Mouse (Mus musculus) Muller cell, postnatal 12 days (primary cell): ENCODE data around the gene Ttc25.
A peak's percentile ranks its signal among the peaks of the same experiment; 100 is the strongest.

Source experiments
- DNase-seq: peaks from one replicate; pipeline ENCODE4 v3.0.0-alpha.2; 2015; ENCODE audit errors: inconsistent ontology term

Ttc25 gene

GRCm38 (mm10) chr11:100544832-100545745 lies at the start of gene Ttc25:
Gene Ttc25 (plus strand): TSS chr11:100545607.
- peak; percentile 96 for DNase-seq

GRCm38 (mm10) chr11:100500241-100500640 lies 45.2 kb upstream of the Ttc25 start:
- DNase-seq: no peak

DNA sequence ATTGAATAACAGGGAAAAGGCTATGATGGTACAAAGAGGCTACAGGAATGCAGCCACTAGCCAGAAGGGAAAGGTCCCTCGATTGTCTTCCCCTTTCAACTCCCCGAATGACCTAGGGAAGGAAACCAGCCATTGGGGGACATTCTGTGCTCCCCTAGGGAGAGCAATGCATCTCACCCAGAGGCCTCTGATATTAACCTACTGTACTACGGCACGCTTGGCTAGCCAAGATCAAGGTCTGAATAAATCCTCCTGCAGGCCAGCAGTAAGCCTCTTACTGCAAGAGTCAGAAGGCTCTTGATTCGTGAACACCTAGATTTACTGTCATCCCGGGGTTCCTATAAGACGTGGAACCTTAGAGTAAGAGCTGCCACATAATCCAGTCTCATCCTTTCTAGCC lies 44.8 kb upstream of the Ttc25 start:
- DNase-seq: no peak

GRCm38 (mm10) chr11:100501321-100501720 lies 44.1 kb upstream of the Ttc25 start:
- DNase-seq: no peak

DNA sequence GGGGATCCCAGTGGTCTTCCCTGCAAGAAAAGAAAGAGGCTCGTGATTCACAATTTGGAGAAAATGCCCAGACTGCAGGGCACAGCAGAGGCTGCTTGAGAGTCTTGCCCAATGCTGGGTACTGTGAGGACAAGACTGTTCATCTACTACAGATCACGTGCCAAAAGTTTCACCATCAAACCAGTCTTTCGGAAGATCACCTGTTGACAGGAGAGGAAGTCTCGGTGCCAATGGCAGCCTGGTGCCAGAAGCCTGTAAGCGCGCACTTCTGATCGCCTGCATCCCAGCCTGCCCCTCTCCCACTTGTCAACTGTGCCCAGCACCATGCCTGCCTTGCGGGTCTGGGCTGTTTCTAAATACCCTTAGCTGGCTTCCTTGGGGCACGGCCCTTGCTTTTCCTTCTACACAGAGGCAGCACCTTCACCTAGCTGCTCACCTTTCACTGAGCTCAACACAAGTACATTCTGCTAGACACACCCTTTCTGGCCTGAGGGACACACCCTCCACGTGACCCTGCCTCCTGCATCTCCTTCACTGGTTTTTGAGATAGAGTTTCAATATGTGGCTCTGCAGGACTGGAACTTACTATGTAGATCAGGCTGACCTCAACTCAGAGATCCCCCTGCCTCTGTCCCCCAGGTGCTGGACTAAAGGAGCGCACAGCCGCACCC lies 40.3 kb upstream of the Ttc25 start:
- no peak for DNase-seq

- no peak for DNase-seq
Observed at GRCm38 (mm10) chr11:100505997-100506396, 39.4 kb upstream of the Ttc25 start.

- no peak for DNase-seq
Observed at GRCm38 (mm10) chr11:100510556-100510955, 34.9 kb upstream of the Ttc25 start.

- no peak for DNase-seq
Observed at GRCm38 (mm10) chr11:100512384-100512783, 33.0 kb upstream of the Ttc25 start.

GRCm38 (mm10) chr11:100513716-100514115 lies 31.7 kb upstream of the Ttc25 start:
- DNase-seq: no peak

DNA sequence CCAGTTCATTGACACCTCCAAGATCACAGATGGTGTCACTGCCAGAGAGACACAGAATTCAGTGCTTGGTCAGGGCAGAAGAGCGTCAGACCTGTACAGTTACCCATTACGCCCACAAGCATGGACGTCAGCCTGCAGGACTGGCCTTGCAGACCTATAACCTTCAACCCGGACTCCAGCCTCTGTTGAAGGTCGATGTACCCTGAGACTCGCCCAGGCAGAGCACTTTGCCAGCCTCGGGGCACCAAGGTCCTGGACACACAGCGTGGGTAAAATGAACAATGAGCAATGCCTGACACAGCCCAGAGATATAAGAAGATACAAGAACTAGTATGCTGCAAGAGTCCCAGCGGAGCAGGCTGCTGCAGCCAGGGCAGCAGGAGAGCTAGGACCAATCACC lies 30.3 kb upstream of the Ttc25 start:
- DNase-seq: no peak

GRCm38 (mm10) chr11:100515789-100516188 lies 29.6 kb upstream of the Ttc25 start:
- no peak for DNase-seq

DNA sequence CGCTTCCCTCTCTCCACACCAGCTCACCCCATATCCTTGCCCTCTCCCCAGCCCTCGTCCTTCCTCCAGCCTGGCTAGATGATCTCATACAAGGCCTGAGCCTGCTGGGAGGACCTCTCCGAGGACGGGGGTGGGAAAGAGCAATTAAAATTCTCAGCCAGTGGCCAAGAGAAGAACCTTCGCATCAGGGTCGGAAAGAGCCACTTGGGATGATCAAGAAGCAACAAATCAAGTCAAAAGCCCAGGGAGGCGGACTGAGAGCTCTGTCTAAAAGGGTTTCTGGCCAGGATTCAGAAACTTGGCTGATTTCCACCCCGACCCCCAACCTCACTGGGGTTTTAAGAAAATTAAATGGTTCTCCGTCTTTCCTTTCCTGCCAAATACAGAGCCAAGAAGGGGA lies 29.1 kb upstream of the Ttc25 start:
- no peak for DNase-seq

DNA sequence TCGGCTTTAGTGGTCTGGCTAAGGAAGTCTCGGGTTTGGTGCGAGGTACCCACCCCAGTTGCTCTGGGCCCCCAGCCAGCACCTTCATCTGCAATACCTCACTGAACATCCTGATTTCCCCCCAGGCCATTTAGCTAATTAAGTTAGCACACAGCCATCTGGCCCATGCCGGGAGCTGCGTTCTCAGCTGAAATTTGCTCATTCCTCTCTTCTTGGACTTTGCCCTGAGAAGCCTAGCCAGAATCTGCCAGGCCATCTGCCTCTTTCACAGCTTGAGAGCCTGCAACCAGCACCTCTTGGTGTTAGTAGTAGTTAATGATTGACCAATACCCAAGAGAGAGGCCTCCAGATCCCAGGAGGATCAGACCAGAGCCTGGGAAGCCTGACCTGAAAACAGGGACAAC lies 27.2 kb upstream of the Ttc25 start:
- no peak for DNase-seq

DNA sequence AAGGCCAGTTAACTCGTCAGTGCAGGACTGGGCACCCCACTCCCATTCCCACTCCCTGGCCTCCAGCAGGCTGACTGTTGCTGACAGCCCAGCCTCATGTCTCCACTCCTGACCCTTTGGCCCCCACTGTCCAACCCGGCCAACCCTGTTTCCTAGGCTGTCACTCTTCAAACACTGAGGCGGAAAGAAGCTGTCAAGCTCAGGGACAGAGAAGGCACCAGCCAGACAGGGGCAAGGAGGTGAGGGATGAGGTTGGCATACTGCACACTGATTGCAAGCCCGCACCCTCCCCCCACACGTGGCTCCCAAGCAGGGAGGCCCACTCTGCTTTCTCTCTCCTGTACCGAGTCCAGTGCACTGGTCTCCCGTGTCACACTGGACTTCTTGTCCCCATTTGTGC lies 26.2 kb upstream of the Ttc25 start:
- DNase-seq: no peak

GRCm38 (mm10) chr11:100520838-100521237 lies 24.6 kb upstream of the Ttc25 start:
- DNase-seq: no peak

GRCm38 (mm10) chr11:100524358-100524757 lies 21.0 kb upstream of the Ttc25 start:
- DNase-seq: no peak

GRCm38 (mm10) chr11:100524987-100525630 lies 20.3 kb upstream of the Ttc25 start:
- no peak for DNase-seq

- DNase-seq: no peak
Observed at GRCm38 (mm10) chr11:100526052-100526816, 19.2 kb upstream of the Ttc25 start.

GRCm38 (mm10) chr11:100527066-100527457 lies 18.3 kb upstream of the Ttc25 start:
- peak; percentile 79 for DNase-seq

- peak; percentile 100 for DNase-seq
Observed at GRCm38 (mm10) chr11:100527458-100528374, 17.7 kb upstream of the Ttc25 start, which contains the start of gene Acly. Gene Acly (minus strand): TSS chr11:100528000.
